Mouse (Mus musculus) cortical plate, adult 2 months (tissue): ENCODE data around the gene Zfp809.

Experiments
- CTCF ChIP-seq: fragments of 200-500 bp; IDR thresholded peaks from 2 replicates; pipeline ENCODE4 v1.5.1; 2011; ENCODE audit warnings: mild to moderate bottlenecking, control low read depth, low read length; ENCODE audit not compliant: insufficient read depth; ENCODE audit errors: extremely low read depth
- POLR2A ChIP-seq: fragments of 200-500 bp; IDR thresholded peaks from 2 replicates; pipeline ENCODE4 v1.6.1; 2011; ENCODE audit warnings: mild to moderate bottlenecking, low read length, control low read depth; ENCODE audit not compliant: insufficient read depth; ENCODE audit errors: extremely low read depth

DNA sequence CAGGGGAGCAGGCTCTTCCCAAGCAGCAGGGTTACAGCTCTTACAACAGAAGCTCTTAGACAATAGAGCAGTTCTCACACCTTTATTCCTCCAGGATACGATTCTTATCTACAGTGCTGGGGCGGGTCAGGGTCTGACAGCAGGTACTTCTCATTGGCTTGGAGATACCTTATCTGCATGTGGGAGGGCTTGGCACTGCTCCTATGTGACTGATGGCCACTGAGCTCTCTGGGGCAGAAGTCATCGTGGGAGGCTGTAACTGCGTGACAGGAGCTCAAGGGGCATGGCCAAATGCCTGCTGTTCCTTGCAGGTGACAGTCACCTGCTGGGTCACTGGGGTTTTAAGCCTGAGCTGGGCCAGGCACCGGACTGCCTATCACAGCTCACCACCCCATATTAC lies 29.1 kb upstream of the Zfp809 start:
- no peak for TF ChIP-seq CTCF
- no peak for TF ChIP-seq POLR2A
